Mouse (Mus musculus): ENCODE measurements around the gene Vmn2r67. TPM values are rescaled to one million over a fixed set of nuclear protein-coding genes. Genes with fewer than 3 reads are reported as not detected.
"Not testable (repeated sequence)": the region's sequence is repeated elsewhere in the genome, so short reads cannot be mapped to it uniquely, and the experiment has no call there.

The Vmn2r67 gene
- not detected for polyA plus RNA-seq (2021)

- in situ Hi-C loops (cut with MboI; ENCODE audit: low pct_unique_long_range_greater_than_20kb): no loop called here
- DNase-seq (ENCODE audit: low read depth, low spot score) (no peak), ATAC-seq (no peak)
- no peaks in the 10 kb centered on the region for H3K27me3 ChIP-seq
- CTCF ChIA-PET: no interaction called here
- TF ChIP-seq CTCF (IDR thresholded peaks at IDR 0.05): no peak
- POLR2A ChIA-PET: no interaction called here
Observed at GRCm38 (mm10) chr7:85155898-85156297, at the start of gene Vmn2r67. Vmn2r67 (minus strand) TSS chr7:85155998.

DNA sequence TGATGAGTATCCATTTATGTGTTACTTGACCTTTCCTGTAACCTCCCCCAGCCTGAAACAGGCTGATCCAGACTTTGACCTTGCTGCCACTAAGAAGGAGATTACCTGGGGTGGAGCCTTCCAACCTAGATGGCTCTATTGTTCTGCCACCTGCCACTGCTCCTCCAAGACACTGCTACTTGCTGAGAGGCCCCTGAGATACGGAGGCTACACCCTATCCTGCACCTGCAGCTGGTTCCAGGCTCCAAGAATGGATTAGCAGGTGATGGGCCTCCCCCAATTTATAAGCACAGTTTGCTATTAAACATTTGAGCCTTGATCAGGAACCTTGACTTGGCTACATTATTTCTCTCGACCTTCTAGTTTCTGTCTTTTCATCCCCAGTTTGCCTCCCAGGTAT lies 51.3 kb downstream of the Vmn2r67 start:
- CTCF ChIA-PET; POLR2A ChIA-PET; DNase-seq (ENCODE audit: low read depth, low spot score); ATAC-seq; H3K27me3 ChIP-seq; in situ Hi-C loops (cut with MboI; ENCODE audit: low pct_unique_long_range_greater_than_20kb): not testable (repeated sequence)

Other genes with a start within 250 kb of the Vmn2r67 start
- gene Vmn2r65, start 191.9 kb downstream of the Vmn2r67 start, polyA plus RNA-seq (2021): 0.01 TPM
- not detected for gene Vmn2r66, start 143.7 kb downstream of the Vmn2r67 start, polyA plus RNA-seq (2021)
- gene Vmn2r68, start 81.8 kb upstream of the Vmn2r67 start, polyA plus RNA-seq (2021): not detected